Mouse (Mus musculus) cerebellum, postnatal 4 days (tissue): ENCODE results near the gene Aplp2.

ENCODE experiments used
- DNase-seq, 2 experiments: peaks; one replicate each; pipeline ENCODE4 v3.0.0; 2022; ENCODE audit warnings: low spot score in 2 of 2, mixed read lengths in 1 of 2

The Aplp2 gene

DNA sequence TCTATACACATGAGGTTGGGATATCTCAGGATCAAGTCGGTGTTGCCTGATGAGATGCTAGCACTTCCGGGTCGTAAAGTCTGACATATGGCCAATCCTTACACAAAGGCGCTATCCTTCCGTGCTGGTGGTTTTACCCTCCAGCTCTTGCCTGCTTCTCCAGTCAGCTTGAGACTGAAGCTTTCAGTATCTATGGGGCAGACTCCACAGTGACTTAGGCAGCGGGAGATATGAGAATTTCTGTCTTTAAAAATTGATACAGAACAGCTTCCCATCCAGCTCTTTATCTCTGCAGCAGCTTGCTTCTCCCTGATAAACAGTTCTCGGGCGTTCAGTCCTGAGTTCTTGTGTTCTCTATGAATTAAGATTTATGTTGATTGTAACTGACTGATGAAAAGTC, 14.9 kb upstream of the Aplp2 start:
- no peak for DNase-seq

GRCm38 (mm10) chr9:31225808-31226207, 14.2 kb upstream of the Aplp2 start:
- DNase-seq: no peak

- no peak for DNase-seq
Observed at GRCm38 (mm10) chr9:31223475-31223874, 11.9 kb upstream of the Aplp2 start.

- no peak for DNase-seq
Observed at GRCm38 (mm10) chr9:31221170-31221569, 9.6 kb upstream of the Aplp2 start.

DNA sequence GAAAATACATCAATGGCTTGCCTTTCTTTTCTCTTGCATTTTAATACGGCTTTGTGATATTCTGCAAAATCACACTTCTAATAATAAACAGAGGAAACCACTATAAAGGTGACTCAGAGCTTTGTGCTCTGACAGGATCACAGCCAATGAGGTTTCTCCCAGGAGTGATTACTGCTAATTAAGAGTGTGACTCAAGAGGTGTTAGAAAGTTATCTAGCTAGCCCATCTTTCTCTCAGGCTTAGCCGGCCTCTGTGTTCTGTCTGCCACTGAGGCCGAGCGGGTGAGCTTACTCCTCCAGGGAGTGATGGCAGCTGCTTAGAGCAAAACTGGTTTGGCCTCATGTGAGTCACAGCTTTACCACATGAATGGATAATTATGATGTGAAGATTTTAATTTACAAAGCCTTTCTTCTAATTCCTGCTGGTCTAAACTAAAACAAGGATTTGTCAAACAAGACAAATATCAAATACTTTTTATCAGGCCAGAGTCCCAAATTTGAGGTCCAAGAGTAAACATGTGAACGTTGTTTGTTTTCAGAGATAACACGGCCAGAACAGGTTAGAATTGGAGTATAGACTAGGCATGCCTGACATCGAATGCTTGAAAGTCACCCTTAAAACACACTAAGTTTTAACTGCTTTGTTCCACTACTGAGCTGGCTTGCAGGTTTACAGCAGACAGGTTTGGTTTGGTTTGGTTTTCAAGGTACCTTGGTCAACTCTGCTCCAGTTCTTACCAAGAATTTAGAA, 6.2 kb upstream of the Aplp2 start:
- DNase-seq: no peak

DNA sequence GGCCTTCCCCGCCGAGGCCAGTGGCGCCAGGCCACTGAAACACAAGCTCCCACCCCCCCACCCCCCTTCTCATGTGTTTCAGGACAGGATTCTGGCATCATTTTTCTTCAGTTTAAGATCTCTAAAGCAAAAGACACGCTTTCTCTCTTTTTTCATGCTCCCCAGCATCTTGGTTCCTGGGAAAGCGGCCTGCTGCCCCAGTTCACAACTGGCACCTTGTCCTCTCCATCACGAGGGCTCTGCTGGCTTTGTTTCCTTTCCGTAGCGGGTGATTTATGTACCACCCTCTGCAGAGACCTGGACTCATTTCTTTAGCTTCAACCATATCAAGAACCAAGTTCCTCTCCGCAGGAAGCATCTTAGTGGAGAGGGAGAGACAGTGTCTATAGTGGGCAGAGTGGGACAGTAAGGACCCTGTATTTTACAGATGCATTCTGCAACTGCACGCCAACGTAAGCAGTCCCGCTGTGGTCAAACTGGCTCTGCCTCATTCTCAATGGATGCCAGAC, 939 bp upstream of the Aplp2 start:
- DNase-seq: peak in 1 of 2 experiments; percentile 26

- peak in 1 of 2 experiments; percentile 34 for DNase-seq
Observed at GRCm38 (mm10) chr9:31210749-31211689, 596 bp downstream of the Aplp2 start.

GRCm38 (mm10) chr9:31210163-31210562, 1.5 kb downstream of the Aplp2 start:
- no peak for DNase-seq

GRCm38 (mm10) chr9:31209502-31209901, 2.1 kb downstream of the Aplp2 start:
- no peak for DNase-seq

- DNase-seq: no peak
Observed at GRCm38 (mm10) chr9:31207732-31208131, 3.9 kb downstream of the Aplp2 start.

- no peak for DNase-seq
Observed at GRCm38 (mm10) chr9:31204722-31205121, 6.9 kb downstream of the Aplp2 start.

DNA sequence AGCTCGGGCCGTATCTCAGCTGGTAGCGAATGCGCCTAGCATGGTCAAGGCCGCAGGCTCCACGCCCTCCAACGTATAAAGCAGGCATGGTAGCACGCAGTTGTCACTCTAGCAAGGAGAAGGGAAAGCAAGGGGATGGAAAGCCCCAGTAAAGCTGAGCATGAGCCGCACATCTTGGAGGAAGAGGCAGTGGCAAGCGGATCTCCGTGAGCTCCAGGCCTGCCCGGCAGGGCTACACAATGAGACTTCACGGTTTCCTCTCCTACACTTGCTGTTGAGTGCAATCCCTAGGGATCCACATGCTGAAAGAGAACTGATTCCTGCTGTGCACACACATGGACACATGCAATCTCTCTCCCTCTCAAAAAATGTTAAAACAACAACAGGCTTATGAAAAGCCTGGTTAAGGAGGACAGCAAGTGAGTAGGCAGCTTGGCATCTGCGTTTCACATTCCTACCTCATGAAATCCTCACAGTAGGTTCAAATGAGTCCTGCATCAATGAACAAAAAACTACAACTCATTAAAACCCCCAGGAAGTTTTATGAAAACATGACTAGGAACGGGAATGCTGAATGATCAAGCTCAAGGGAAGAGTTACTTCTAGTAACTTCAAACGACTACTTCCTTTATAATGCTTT, 7.9 kb downstream of the Aplp2 start:
- no peak for DNase-seq

DNA sequence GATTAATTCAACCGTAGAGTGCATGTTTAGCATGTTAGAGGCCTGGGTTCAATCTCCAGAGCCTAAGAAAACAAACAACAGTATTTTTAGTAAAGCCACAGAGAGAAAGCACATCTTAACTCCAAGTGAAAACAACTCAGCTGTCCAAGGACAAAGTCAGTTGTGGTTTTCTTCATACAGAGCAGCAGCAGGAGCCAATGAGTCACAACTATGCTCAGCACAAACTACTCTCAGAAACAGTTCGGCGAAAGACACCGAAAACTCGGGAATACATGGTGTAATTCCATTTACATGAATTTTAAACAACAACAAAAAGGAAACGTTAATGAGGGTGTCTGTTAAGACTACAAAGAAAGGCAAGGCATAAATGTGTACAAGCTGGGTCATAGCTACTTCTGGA, 8.5 kb downstream of the Aplp2 start:
- no peak for DNase-seq

GRCm38 (mm10) chr9:31198614-31199013, 13.0 kb downstream of the Aplp2 start:
- no peak for DNase-seq

DNA sequence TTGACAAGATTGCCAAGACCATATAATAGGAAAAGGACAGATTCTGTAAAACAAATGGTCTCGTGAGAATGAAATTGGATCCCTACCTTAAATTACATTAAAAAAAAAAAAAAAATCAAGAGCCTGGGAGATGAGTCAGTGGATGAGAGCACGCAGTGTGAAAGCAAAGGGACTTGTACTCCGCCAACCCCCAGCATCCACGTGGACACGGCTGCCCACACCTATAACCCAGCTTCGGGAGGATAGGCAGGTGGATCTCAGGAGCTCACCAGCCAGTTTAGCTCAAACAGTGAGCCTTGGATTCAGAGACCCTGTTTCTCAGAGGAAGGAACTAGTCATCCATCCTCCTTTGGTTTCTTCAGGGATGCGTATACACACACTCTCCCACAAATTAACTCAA, 13.8 kb downstream of the Aplp2 start:
- DNase-seq: no peak

GRCm38 (mm10) chr9:31196742-31197141, 14.9 kb downstream of the Aplp2 start:
- no peak for DNase-seq

DNA sequence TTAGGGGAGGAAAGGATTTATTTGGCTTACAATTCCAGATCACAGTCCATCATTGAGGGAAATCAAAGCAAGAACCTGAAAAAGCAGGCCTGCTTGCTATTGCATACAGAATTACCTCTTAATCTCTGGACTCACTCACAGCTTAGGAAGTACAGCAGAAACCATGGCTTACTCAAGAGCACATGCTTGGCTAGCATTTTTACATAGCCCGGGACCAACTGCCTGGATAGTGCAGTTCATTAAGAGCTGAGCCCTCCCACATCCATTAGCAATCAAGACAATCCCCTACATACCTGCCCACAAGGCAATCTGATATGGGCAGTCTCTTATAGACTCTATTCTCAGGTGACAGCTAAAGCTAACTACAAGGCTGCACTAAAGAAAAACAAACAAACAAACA, 16.0 kb downstream of the Aplp2 start:
- no peak for DNase-seq

- DNase-seq: no peak
Observed at GRCm38 (mm10) chr9:31192378-31192777, 19.2 kb downstream of the Aplp2 start.

DNA sequence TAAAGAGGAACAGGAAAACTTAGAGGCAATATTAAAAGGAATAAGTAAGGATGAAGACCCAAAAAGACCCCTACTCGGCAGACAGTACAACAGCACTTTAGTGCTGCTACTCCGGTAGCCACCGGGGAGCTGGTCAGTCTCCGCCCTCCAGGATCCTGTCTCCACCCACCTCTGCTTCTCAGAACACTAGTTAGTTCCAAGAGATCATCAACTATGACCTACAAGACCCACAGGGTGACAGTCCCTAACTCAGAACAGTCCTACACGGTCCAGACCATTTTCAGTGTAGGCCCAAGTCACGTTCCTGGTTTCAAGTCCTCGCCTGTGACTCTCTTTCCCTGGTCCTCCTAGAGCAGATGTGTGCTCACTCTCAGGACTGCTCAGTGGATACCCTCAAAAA, 20.1 kb downstream of the Aplp2 start:
- DNase-seq: no peak

GRCm38 (mm10) chr9:31189194-31189593, 22.4 kb downstream of the Aplp2 start:
- no peak for DNase-seq

- no peak for DNase-seq
Observed at GRCm38 (mm10) chr9:31184439-31184838, 27.2 kb downstream of the Aplp2 start.

- DNase-seq: no peak
Observed at GRCm38 (mm10) chr9:31183061-31183460, 28.6 kb downstream of the Aplp2 start.
